Mouse (Mus musculus): ENCODE measurements at regions not wholly inside any gene's neighbourhood (a gene's known extent, or its start where the extent isn't known, plus 50 kb on each side); places are given as distances from the start of the nearest gene placed in this dataset.

DNA sequence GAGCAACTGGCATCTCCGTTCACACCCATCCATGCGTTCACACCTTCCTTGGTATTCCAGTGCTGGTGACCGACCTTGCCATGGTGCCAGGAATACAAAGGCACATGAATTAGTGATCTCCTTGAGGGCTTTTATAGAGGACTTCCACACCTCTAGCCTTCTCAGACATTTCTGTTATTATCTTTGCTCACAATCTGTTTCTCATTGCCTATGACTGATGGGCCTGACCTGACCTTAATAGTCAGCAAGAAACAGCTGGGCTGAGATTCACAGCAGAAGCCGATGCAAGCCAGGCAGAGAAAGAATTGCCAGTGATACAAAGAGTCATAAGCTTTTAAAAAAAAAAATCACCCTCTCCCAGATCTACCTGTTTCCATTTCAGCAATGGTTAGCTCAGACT lies 197.7 kb upstream of the Gmds start:
- no peak for DNase-seq

DNA sequence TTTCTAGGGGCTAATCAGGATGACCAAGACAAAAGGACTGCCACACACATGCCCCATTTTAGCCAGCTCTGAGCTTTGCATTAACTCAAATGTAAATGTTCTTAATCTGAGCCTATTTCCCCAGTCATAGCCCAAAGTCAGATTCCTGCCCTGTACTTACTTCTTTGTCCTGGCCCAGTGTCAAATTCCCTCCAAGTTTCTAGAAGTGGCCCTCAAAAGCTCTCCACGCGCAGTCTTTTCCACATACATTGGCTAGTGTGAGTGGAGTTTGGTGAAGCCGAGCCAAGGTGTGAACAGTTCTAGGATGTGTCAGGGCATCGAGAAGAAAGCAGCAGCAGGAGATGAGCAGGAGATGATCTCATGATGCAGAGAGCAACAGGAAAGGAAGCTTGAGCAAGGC lies 197.1 kb upstream of the Gmds start:
- DNase-seq = no peak

- no peak for DNase-seq
These were observed 192.5 kb upstream of the Gmds start for GRCm38 (mm10) chr13:32530926-32531512.

GRCm38 (mm10) chr13:32518611-32519344 lies 180.2 kb upstream of the Gmds start:
- DNase-seq = no peak

- no peak for DNase-seq
These were observed 179.0 kb upstream of the Gmds start for GRCm38 (mm10) chr13:32517514-32517913.

DNA sequence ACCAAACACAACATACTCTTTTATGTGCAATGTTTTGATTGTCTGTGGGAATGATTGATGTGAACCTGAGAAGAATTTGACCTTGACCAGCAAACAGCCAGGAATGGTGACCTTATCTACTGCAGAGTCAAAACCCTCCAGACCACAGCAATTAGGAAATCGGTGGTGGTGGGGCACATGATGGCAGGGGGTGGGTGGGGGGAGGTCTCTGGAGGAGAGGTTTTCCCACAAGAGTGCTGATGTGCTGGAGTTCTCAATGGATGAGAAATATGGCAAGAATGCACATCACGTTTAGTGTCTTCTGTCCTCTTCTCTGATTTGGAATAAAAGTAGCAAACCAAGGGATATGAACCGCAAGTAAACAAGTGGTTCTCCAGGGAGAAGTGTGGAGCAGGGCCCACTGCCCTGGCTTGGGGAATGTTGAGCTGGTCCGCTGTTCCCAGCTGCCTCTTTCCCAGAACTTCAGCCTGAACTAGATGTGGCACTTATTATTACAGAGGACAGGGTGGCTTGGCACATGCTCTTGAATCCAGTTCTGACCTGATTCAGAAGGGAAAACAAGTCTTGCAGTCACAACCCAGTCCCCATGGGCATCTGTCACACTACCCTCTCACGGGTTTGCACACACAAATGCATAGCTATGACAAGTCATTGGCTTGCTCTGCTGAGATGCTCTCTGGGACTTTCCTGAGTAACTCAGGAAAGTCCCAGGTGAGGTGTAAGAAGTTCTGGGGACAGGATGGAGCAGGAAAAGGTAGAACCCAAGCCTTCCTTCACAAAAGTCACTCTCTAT lies 170.9 kb upstream of the Gmds start:
- no peak for DNase-seq

GRCm38 (mm10) chr13:32508447-32508846 lies 169.9 kb upstream of the Gmds start:
- no peak for DNase-seq

- no peak for DNase-seq
These were observed 169.3 kb upstream of the Gmds start for GRCm38 (mm10) chr13:32507825-32508224.

DNA sequence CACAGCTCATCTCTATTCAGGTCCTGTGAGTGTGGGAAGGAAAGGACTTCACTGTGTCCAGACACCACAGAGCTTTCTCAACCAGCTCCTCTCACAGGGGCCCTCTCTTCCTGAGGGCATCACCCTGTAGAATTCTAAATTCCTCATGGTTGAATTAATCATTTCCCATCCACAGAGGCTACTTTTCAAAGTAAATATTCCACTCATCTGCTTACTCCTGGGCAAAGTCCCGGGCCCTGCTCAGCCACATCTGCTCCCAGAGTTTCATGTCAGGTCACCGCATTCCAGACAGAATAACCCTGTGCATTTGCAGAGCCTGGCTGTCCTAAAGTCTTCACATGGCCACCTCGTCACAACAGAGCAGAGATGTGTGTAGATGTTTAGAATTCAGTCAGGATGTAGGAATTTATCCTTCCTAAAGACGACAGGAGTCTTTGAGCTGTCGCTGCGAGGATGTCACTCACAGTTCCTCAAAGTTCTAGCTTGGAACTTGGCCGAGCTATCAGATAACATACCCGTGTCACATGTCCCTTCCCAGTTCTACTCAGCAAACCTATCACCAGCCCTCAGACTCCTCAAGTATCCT lies 159.8 kb upstream of the Gmds start:
- no peak for DNase-seq

- no peak for DNase-seq
These were observed 157.7 kb upstream of the Gmds start for GRCm38 (mm10) chr13:32496263-32496662.

DNA sequence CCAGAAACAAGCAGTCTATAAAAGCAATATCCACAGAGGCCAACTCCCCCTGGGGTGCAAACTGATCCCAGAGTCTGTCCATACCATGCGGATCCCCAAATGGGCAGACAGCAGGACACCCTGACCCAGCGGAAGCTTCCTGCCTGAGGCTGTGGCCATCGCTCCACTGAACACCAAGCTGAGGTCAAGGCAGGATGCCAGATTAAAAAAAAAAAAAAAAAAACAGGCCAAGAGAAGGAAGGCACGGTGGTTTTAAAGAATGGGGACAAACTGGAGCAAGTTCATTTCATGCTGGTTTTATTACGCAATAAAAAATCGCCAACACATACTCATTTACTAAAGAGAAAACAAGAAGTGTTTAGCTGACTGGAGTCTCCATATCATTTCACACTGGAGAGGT lies 156.5 kb upstream of the Gmds start:
- no peak for DNase-seq

GRCm38 (mm10) chr13:32493806-32494205 lies 155.3 kb upstream of the Gmds start:
- no peak for DNase-seq

- DNase-seq = peak; percentile 59
These were observed 154.8 kb upstream of the Gmds start for GRCm38 (mm10) chr13:32493309-32493708.

DNA sequence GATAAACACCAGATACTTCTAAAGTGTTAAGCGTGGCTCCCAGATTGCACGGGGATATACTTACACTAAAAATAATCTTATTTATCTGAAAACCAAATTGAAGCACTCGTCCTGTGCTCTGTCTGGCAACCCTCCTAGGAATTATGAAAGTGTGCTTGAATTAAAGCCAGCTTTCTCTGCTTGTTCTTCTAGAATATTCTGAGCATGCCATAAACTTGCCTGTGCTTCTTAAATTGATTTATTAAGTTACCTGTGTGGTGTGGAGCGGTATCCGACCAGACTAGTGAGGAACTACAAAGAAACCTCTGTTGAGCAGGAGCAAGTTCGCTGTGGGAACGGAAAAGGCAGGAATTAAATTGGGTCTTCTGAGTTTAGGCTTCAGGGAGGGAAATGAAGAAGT lies 154.0 kb upstream of the Gmds start:
- DNase-seq = no peak

DNA sequence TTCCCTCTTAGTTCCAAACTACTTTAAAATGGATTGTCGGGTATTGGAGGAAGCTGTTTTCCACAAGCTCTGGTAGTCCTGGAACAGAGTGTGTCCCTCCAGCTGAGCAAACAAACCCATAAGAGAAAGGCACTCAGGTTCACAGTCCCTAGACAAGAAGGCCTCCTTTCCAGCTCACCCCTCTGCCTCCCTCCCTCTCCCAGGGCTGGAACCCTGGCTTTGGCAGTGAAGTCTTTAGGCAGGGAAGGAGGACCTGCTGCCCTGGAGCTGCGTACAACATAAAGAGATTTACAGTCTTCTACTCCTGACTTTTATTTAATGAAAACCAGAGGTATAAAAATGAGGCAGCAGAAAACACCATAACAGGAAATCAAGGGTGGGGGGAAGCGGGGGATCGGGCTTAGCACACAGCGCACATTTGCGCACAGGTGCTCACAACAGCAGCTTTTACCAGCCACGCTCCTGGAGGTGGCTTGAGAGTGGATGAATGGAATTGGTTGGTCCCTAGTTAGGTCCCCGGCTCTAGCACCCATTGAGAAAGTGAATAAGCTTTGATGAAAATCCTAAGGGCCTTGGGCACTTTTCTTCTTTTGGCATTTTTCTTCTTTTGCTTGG lies 143.0 kb upstream of the Gmds start:
- no peak for DNase-seq

DNA sequence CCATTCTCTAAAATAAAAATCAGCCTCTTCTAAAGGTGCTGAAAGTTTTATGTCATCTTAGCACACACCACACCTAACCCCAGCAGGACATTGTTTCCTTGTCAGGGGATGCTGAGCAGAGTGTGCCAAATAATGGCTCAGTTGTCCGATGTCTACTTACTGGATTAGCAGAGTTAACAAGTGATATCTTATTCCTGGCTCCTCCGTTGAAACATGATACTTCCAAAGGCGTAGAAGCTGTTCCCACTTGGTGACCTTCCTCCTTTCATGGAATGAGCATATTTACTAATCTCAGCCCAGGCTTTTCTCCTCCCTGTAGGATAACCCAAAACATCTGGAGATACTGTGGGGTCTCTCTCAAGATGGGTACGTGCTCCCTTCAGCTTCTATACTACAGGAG lies 141.5 kb upstream of the Gmds start:
- DNase-seq = no peak

DNA sequence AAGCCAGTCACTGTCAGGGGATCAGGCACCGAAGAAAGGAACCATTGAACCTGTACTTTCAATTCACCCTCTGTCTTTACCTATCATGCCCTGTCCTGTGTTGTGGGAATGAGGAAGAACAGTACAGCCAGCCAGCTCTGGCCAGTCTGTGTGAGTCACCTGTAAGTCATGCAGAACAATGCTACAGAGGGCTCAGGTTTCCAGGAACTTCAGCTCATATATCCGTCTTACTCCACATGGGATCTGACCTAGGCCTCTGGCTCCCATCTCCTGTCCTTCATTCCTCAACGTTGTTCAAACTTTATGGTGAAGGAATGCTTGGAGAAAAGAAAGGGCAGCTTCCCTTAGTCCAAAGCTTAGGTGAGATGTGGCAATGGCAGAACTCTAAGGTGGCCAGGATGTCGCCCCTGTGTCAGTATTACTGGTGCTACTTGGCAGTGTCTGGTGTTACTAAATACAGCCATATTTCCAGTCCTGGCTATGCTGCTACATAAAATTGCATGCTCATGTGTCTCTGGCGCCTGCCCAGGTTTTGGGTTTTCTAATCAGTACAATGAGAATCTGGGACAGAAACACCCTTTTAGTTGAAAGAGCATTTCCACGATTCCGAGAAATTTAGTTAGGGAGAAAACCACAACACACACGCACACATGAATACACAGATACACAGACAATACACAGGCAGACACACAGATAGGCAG lies 140.7 kb upstream of the Gmds start:
- DNase-seq = no peak

DNA sequence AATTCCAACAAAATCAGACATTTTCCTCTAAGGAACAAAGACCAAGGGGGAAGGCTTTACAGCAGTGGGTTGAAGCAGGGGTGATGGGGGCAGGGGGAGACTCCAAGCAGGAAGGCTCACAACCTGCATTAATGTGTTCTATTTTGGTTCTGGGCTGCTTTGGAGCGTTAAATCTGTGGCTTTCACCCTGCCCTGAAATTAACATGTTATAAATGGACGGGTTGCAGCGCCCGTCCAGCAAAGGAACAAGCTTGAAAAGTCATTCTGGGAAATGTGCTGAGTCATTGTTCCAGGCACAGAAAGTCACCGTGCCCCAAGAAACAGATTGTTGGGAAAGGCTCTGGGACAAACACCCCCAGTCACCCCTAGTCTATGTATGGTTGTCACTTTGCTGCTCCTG lies 127.2 kb upstream of the Gmds start:
- no peak for DNase-seq

GRCm38 (mm10) chr13:32465041-32465682 lies 126.6 kb upstream of the Gmds start:
- no peak for DNase-seq

DNA sequence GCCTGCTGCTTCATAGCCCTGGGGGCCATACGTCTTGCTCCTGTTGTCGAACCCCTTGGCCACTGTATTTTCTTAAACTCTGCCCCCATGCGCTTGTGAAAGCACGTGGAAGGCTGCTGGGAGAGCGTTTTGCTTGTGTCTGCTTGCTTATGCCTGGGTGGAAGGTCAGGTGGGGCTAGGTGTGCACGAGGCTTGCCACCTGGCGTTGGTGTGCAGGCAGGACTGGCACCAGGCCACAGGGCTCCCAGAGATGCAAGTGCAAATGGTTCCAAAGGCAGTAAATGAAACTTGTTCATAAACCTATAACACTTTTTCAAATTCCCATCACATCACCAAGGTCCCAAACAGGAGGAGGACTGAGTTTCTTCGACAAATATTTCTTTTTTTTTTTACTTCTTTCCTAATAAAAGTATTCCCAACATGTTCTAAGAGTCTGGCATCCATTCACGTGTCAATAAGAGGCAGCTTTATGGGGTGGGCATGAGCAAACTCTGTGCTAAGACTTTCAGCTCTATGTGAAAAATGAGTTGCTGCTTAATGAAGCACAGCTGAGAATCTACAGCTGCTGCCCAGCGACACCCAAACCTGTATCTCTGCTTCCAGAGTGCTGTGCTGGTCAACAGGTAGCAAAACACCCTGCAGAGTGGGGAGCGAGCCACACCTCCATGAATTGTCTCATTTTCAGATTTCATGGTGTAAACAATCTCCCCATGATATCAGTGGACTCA lies 116.0 kb upstream of the Gmds start:
- DNase-seq = no peak

DNA sequence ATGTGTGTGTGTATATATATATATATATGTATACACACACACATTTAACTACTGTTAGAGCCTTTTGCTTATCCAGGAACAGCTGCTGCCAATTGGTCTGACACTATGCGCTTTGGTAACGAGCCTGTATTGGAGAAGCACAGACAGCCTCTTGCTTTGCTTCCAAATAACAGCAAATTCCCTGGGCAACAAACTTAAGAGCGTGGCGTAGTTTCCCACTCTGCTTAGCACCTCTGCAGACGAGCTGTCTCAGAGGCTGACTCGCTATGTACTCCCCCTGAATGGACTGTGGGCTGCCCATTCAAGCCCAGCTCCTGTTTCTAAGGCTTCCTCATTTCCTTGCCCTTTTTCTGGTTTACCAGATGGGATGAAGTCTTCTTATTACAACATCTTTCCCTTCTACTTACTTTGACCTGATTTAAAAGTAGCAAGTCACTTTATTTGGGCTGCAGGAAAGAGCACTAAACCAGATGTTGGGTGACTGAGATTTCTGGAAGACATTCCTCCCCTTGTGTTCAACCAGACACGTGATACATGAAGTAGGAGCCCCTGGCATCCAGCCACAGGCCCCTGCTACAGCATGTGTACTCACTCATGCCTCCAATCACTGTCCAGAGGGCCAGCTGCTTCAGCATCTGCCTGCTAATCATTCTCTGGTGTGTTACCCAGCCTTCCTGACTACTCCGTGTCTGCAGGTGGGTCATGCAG lies 111.3 kb upstream of the Gmds start:
- no peak for DNase-seq
